Mouse (Mus musculus): Measurements from ENCODE around the gene Phf21a.

The Phf21a gene

DNA sequence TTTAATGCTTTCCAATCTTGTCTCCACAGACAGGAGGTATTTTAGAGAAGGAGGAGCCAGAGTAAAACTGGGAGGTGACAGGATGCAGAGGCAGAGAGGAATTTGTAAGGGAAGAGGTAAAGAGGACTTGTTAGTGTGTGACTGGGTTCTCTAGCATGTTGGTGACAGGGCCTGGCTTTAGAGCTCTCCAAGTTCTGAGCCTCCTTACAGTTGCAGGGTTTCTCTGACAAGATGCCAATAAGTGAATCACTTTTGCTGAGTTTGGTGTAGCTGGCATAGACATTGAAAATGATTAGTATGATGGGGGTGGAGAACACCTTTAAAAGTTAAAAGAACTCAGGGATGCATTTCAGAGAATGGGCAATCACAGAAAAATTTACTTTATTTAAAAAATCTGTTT, 138.8 kb downstream of the Phf21a start:
- DNase-seq (ENCODE audit: low spot score), result no peak

GRCm38 (mm10) chr2:92234768-92235332, 141.9 kb downstream of the Phf21a start:
- no peak for DNase-seq (ENCODE audit: low spot score)

DNA sequence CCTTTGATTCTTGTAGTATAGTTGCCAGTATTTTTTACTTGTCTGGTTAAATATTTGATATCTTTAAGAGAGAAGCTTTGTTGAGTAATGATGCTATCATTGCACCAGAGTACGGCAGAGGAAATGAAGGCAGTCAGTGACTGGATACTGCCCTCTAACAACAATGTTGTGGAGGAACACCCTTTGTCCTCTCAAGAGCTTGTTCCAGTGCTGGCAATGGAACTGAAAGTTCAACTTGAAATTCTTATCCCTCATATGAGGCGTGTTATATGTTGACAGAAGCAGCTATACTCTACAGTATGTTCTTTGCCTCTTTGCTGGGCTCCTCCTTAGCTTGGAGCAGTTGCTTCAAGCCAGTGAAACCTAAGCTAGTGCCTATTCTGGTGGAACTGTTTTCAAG, 147.4 kb downstream of the Phf21a start:
- DNase-seq (ENCODE audit: low spot score), result no peak

- DNase-seq (ENCODE audit: low spot score), result no peak
Measured at GRCm38 (mm10) chr2:92240816-92241215, 147.9 kb downstream of the Phf21a start.

DNA sequence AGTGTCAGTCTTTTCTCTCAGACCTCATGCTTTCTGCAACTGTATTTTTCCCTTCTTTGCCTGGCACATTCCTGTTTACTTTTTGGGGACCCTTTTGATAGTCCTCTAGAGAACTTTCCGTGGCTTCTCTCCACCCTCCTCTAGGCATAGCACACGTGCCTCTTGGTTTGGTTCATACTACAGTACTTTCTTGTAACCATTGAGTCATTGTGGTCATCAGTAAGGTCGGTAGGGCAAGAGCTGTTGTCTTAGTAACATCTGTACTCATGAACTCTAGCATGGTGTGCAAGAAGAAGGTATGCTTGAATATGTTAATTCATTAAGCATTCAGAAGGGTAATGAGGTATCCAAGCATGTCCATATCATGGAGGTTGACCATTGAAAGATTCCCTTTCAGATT, 148.4 kb downstream of the Phf21a start:
- DNase-seq (ENCODE audit: low spot score), result no peak

DNA sequence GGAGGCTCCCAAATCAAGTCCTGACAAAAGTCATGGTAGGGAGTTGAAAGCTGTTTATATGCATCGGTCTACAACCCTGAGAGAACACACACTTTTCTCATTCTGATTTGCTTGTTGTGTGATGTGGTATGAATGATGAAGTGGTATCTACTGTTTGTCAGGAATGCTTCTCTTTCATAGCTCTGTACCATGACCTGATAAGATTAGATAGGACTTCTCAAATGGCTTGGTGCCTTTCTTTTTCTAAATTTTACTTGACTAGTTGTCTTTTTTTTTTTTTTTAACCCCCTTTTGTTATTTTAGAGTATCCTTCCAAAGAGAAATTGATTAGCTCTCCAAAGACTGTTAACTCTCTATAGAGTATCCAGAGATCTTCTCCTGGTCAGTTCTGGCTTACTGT, 153.2 kb downstream of the Phf21a start:
- no peak for DNase-seq (ENCODE audit: low spot score)

DNA sequence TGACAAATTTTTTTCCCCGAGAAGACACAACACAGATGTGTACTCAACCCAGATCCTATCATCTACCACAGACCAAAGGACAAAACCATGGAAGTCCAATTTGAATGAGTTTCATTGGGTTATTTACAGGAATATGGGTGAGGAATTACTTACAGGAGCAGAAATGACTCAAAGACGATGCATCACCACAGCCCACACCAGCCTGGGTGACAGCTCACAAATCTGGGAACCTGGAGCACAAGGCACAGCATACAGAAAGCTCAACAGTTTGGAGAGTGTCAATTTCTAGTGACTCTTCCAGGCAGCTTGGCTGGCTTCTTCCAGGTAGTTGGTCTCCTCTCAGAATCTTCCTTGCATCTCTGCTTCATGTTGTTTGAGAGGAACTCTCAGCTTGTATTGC, 154.8 kb downstream of the Phf21a start:
- DNase-seq (ENCODE audit: low spot score), result no peak

DNA sequence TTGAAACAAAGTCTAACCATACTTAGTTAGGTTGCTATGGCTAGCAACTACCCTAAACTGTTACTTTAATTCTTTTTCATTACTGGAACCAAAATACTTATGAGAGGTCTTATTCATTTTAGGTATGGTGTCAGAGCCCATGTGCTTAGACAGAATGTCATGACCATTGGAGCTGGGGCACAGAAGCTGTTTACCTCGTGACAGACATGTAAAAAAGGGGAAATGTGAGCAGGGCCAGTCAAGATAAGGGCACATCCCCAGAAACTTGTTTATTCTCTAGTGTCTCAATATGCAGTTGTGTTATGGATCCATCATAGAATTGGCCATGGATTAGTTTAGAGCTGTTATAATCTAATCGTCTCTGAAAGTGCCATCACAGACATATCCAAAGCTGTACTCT, 157.6 kb downstream of the Phf21a start:
- DNase-seq (ENCODE audit: low spot score), result no peak

DNA sequence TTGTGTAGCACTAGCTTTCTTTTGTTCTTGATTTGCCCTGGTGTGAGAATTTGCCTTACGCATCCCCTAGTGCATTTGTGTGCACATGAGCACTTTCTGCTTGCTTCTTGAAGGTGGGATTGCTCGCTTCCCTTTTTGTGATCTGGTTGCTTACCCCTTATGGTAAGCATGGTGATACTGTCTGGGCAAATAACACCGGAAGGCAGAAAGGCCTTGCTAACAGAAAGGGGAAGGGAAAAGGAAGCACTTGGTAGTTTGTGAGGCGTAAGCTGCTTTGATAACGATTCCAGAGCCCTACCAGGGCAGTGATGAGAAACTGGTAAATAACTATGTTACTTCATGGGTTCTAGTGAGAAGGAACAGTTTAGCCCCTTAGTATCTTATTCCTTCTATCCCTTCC, 160.9 kb downstream of the Phf21a start:
- DNase-seq (ENCODE audit: low spot score), result no peak

DNA sequence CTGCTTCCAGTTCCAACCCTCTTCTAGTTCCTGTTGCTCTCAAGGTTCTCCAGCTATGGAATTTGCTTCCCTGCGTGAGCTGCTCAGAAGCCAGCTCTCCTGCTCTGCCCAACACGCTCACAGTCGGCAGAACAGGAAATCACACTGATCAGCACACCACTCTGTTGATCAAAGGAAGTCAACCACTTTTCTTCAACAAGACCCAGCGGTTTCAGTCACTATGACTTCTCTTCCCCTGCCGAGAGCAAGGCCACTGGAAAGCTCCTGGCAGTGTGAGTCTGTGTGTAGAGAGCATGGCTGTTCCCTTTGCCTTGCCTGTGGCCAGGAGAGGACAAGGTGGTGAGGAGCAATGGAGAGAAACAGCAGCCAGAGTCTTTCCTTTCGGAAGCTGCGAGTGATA, 163.2 kb downstream of the Phf21a start:
- DNase-seq (ENCODE audit: low spot score), result no peak

- DNase-seq (ENCODE audit: low spot score), result no peak
Measured at GRCm38 (mm10) chr2:92257372-92257956, 164.5 kb downstream of the Phf21a start.

DNA sequence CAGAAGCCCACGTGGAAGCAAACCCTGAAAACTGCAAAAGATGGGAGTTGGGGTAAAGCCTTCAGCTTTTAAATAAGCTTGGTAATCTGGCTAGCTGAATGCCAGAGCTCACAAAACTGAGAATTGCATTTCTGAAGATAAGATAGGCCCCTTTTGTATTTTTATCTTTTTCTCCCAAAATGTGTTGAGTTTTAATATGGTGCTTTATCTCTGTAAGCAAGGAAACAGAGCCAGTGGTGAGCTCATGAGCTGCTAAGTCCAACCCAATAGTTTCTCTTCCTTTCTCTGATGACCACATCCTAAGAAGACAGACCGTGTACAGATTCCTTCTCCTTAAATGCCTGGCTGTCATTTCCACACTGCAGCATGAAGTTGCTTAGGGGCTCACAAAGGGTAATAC, 167.0 kb downstream of the Phf21a start:
- DNase-seq (ENCODE audit: low spot score), result no peak

DNA sequence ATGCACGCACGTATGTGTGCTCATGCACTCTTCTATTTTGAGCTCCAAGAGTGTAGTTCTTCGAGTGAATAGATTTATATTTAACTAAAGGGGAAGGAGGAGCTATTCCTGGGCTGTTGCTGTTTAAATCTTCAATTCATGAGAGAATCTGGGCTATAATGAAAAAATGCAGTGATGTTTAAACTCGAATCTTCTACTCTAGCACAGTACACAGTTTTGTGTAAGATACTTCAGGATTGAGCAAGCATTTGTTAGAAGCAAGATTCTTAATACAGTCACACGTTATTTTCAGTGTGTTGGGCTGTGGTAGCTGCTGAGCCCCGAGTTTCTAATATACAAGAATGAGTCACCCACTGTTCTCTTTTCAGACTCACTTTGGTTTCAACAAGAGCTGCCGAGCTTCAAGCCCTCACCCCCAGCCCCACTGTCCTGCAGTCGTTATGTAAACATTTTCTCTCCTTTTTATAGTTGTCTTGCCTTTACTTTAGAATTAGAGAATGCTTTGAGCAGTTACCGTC, 173.2 kb downstream of the Phf21a start:
- DNase-seq (ENCODE audit: low spot score), result no peak

DNA sequence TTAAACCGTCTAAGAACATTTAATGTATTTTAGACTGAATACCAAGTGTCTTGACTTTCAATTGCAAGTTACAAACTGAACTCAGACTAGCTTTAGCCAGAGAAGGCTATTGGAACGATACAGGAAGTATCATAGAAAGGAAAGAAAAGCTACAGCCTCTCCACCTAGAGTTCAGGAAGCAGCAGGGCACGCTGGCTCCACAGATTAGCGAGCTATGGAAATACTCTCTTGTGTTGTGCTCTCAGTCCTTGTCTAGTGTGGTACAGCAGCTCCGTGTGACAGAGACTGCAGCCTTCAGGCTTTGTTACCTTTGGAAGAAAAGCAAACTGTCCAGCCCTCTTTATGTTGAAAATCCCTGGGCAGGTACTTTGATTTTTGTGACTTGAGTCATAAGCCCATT, 176.3 kb downstream of the Phf21a start:
- DNase-seq (ENCODE audit: low spot score), result no peak

- no peak for DNase-seq (ENCODE audit: low spot score)
Measured at GRCm38 (mm10) chr2:92272510-92272909, 179.6 kb downstream of the Phf21a start.

DNA sequence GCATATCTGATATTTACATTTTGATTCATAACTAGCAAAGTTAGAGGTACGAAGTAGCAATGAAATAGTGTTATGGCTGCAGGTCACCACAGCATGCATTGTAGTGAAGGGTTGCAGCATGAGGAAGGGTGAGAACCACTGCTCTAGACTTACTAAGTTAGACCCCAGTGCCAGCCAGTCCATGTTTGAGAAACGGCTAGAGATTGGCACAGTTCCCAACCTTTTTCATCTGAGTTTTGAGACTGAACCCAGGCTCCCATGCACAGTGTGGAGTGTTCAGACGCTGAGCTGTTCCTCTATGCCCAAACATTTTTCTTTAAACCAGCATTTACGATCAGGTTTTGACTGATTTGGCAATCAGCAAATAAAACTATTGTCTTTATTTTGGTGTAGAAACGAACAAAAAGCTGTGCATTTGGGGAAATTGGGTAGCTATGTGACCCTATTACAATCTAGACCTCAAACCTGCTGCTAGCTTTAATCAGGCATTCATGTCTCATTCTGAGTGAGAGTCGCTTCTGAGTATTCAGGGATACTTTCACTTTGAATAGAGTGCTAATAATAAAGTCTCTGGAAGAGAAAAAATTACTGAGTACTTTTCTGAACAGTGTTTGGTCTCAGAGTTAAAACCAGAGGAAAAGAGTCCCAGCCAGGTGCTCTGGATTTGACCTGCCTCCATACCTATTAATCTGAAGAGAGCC, 180.3 kb downstream of the Phf21a start:
- DNase-seq (ENCODE audit: low spot score), result no peak

GRCm38 (mm10) chr2:92273802-92274183, 180.9 kb downstream of the Phf21a start:
- no peak for DNase-seq (ENCODE audit: low spot score)

GRCm38 (mm10) chr2:92277787-92278186, 184.9 kb downstream of the Phf21a start:
- no peak for DNase-seq (ENCODE audit: low spot score)

GRCm38 (mm10) chr2:92278663-92279062, 185.7 kb downstream of the Phf21a start:
- DNase-seq (ENCODE audit: low spot score), result no peak

- no peak for DNase-seq (ENCODE audit: low spot score)
Measured at GRCm38 (mm10) chr2:92279398-92279797, 186.5 kb downstream of the Phf21a start.

- no peak for DNase-seq (ENCODE audit: low spot score)
Measured at GRCm38 (mm10) chr2:92285597-92285996, 192.7 kb downstream of the Phf21a start.

- no peak for DNase-seq (ENCODE audit: low spot score)
Measured at GRCm38 (mm10) chr2:92289335-92289734, 196.4 kb downstream of the Phf21a start.

DNA sequence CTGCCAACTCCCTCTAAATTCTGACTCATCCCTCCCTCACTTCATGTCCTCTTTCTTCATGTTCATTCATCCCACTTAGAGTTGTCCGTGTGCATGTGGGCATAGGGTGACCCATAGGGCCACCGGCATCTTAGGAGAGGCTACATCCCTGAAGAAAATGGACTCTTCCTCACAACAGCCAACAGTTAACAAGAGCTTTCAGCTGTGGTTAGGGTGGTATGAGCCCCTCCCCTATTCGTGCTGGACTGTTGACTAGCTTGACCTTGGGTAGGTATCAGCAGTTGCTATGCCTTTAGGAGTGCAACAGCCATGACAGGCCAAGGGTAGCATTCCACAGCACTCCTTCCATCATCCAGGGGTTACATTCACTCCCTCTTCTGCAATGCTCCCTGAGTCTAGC, 198.6 kb downstream of the Phf21a start:
- DNase-seq (ENCODE audit: low spot score), result no peak

DNA sequence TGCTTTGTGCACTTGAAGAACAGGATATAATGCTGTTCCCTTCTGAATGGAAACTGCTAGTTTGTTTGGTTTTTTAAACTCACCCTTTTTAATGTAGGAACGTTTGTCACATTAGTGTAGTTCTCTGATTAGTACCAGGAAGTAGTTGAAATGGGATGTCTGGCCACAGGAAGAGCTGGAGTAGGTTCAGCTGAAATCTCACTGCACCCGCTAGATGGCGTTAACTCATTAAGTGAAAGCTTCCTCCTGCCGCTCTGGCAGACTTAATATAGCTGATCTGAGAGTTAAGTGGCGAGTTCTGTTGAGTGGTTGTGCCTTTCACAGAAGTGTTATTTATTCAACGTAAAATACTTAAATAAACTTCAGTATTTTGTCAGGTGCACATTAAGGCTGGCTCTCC, 203.5 kb downstream of the Phf21a start:
- DNase-seq (ENCODE audit: low spot score), result peak; percentile 35
